Mouse (Mus musculus): ENCODE data around the gene Eif5a. TPM values are rescaled to one million over a fixed set of nuclear protein-coding genes. Genes with fewer than 3 reads are reported as not detected.
"Not testable (repeated sequence)": the region's sequence is repeated elsewhere in the genome, so short reads cannot be mapped to it uniquely, and the experiment has no call there.

Eif5a gene
- total RNA-seq (2021), result 100 to 1,000 TPM; 550 to 556 TPM

DNA sequence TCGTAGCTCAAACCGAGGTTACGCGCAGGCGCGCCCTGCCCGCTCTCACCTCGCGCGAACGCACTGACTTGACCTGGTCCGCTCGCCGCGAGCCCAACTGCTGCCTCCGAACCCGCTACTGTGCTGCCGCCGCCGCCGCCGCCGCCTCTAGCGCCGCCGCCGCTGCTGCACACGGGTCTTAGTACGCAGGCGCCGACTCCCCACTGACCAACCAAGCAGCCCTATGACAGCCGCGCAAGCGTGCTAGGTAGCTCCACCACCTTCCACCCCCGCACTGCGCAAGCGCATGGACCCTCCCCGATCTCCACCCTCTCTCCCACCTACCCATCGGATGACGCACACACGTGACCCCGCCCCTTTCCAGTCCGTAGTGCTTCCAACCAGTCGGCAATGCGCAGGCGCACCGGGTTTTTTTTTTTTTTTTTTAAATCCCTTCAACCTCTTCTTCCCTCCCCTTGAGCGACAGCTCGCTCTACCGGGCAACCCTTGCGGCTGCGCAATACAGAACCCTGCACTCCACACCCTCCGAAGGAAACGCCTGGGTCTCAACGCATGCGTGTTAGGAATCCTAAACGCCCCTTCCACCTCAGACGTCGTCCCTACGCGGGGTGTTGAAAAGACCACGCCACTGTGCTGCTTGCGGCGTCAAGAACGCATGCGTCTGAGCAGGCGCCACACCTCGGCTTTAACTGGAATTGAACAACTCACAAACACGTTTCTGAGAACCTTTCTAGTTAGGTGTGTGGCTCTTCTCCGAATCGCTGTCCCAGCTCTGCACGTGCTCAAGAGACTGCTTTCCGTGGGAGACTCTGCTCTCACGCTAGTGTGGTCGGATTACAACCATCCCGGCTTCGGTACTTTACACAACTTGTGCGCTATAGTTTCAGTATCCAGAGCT lies at the start of gene Eif5a:
Gene Eif5a, minus strand, starts transcription at position 845 of the 898 bp plus-strand sequence.
- peak; percentile 100 for DNase-seq

DNA sequence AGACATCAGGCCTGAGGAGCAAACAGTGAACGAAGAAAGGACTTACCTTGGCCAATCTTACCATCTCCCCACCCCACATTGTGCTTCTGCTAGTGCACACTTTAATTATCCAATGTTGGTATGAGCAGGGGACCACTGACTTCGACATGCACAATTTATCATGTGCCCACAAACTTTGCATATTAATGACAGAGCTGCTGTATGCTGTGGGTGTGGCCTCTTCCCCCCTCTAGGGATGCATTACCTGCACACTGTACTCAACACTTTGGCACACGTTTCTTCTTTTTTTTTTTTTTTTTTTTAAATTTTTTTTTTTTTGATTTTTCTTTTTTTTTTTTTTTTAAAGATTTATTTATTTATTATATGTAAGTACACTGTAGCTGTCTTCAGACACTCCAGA lies 49.0 kb upstream of the Eif5a start:
- DNase-seq, result no peak

DNA sequence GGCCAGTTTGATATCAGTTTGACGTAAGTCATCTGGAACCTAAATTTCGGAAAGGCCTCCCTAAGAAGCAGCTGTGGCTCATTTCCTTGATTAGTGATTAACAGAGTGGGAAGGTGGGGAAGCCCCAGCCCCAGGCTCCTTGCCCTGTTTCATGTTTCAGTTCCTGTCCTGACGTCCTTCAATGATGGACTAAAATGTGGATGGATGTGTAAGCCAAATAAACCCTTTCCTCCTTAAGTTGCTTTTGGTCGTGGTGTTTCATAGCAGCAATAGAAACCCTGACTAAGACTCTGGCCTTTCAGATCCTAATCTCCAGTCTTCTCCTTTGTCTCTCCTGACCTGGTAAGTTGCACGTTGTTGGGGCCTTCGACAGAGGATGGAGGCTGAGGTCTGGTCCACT lies 48.5 kb upstream of the Eif5a start:
- DNase-seq, result no peak

DNA sequence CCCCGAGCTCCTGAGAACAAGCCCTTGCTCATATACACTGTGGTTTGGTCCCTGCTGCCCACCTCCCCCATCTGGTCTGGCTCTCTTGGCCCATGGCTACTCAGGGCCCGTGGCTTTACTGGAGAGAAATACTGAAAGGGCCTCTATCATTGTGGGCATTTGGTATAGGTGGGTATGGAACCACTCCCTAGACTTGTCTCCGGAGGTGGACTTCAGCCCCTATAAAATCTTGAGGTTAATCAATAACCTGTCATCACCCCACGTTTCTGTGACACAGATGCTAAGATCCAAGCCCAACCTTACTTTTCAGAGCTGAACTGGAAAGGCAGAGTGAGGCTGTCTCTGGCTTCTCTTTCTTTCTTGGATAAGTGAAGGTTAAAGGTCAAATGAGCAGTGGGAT lies 47.0 kb upstream of the Eif5a start:
- no peak for DNase-seq

DNA sequence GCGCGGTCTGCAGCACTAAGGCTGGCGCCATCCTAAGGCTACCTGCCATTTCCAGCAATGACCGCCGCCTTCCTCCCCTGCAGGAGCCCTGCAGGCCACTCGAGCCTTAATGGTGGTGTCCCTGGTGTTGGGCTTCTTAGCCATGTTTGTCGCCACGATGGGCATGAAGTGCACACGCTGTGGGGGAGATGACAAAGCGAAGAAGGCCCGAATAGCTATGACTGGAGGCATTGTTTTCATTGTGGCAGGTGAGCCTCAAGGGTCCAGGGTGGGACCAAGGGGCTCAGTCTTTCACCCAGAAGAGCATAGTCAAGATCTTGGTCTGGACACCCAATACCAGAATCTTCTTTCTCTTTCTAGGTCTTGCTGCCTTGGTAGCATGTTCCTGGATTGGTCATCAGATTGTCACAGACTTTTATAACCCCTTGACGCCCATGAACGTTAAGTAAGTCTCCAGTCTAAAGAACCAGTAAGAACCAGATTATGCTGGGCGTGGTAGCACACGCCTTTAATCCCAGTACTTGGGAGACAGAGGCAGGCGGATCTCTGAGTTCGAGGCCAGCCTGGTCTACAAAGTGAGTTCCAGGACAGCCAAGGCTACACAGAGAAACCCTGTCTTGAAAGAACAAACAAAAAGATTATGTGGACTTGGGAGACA lies 45.2 kb upstream of the Eif5a start:
- no peak for DNase-seq

DNA sequence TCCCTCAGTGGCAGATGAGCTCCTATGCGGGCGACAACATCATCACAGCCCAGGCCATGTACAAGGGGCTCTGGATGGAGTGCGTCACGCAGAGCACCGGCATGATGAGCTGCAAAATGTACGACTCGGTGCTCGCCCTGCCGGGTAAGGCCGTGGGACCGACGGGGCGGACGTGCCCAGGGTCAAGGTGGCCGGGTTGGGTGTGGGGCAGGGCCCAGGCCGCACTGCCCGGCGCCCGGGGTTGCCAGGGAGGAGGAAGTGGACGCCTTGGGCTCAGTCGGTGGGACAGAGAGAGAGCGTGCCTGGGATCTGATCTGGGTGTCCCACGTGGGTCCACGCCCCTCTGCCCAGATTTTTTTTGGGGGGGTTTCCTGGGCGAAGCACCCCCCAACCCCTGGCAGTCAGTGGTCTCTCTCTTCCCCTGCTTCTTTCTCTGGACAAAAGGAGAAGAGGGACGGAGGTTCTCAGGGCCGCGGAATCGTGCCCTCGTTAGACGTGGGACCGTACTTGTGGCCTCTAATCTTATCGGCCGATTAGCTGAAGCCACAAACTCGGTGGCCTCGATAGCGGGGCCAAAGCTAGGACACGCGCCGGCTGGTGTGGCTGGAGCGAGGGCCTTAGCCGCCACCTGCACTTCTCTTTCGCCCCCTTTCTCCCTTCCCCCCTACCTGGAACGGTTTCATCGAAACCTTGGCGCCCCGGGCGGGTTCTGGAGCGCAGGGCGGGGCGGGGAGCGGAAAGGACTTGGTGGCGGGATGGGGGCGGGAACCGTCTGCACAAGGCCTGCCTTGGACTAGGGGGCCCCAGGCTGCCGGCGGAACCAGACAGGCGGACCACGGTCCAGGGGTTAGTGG lies 44.5 kb upstream of the Eif5a start:
- peak; percentile 48 for DNase-seq

DNA sequence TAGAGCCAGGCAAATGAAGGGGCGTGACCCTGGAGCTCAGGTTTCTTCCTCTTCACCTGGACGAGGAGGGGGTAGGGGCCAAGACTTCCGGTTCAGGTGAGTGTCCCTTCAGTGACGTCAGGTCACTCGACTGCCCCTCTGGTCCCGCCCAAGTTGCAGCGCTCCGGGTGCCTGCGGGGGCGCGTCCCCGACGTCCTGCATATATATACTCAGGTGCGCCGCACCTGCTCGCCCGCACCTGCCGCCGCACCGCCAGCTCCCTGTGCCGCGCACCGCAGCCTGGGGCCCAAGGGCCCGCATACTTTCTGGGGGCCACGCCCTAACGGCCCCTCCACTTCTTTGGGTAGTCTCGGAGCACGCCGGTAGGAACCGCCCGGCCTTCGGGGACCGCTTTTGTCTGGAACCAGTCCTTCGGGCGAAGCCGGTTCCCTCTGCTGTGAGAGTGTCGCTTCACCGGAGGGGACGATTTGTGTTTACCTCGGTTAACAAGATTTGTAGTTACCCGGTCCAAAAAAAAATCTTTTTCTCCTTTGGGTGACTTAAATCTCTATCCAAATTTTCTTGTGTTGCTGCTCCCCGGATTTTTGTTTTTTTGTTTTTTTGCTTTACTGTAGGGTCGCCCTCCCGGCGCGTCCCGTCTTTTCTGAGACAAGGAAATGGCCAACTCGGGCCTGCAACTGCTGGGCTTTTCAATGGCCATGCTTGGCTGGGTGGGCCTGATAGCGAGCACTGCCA lies 43.7 kb upstream of the Eif5a start:
- DNase-seq, result no peak

DNA sequence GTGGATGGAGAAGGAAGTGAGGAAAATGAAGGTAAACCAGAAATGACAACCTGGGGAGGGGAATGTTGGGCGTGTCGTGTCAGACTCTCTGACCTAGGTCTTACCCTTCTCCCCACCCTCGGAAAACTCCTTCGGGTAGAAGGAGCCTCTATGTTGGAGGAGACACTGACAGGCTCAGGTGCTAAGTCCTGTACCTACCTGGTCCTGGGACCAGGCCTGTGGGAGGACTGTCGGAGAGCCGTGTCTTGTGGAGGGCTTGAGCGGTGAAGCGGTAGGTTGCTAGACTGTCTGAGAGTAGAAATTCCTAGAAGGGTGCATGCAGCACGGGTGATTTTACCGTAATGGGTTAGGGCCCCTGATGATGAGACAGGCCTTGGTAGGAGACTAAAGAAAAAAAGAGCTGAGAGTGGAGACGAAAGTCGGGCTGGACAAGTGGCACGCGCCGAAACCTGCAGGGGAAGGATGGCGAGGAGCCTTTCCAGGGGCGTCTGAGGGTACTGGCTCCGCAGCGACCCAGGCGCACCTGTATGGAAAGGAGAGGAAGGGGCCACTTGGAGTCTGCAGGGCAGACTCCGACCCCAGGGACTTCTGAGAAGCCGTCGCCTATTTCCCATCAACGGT lies 43.0 kb upstream of the Eif5a start, which contains the start of gene Cldn7:
Gene Cldn7, plus strand, starts transcription at position 130 of the 621 bp plus-strand sequence.
- no peak for DNase-seq

DNA sequence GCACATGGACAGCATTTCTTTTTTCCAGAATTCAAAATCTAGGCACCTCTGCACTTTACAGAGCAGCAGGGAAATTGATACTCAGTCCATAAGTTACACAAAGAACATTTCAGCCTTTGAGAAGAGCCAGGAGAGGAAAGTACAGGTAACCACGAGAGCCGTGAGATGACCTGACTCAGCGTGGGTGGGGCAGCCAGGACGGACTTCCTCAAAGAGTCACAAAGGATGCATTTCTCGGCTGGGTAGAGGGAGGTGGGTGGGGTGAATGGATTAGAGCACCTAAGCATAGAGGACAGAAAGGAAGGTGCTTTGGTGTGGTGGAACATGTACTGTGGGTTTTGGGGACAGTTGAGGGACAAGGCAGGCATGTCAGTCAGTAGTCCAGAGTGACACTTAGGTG lies 40.1 kb upstream of the Eif5a start:
- no peak for DNase-seq

DNA sequence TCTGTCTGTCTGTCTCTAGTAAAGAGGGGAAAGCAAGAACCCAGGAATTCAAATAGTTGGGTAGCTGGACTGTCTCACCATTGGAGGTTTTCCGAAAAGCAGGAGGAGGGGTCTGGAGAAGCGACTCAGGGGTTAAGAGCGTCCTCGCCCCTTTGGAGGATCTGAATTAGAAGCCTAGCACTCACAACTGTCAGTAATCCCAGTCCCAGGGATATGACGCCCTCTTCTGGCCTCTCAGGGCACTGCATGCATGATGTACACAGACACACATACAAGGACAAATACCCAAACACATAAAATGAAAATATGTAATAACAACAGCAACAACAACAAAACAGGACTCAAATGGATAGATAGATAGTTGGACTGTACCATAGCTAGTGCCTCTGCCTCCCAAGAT lies 38.9 kb upstream of the Eif5a start:
- no peak for DNase-seq

DNA sequence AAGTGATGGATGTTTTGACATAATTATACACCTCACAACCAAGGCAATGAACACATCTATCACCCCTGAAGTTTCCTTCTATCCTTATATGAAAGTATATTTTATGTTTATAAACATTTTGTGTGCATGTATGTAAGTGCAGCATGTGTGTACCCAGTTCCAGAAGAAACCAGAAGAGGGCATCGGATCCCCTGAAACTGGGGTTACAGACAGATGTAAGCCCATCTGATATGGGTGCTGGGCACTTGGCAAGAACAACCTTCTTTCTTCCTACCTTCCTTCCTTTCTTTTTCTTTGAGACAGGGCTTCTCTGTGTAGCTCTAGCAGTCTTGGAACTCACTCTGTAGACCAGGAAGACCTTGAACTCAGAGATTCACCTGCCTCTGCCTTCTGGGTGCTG lies 34.5 kb upstream of the Eif5a start:
- DNase-seq, result no peak

DNA sequence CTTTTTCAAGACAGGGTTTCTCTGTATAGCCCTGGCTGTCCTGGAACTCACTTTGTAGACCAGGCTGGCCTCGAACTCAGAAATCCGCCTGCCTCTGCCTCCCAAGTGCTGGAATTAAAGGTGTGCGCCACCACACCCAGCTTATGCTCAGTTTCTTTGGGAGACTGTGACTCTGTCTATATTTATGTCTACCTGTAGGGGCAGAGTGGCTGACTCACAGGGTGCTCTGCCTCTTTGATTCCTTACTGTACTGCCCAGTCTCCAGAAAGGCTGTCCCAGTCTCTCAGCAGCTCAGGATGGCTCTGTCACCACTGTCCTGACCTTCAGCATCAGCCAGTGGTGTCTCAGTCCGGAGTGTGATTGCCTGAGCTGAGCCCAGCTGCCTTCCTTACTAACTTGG lies 33.9 kb upstream of the Eif5a start:
- not testable (repeated sequence) for DNase-seq

DNA sequence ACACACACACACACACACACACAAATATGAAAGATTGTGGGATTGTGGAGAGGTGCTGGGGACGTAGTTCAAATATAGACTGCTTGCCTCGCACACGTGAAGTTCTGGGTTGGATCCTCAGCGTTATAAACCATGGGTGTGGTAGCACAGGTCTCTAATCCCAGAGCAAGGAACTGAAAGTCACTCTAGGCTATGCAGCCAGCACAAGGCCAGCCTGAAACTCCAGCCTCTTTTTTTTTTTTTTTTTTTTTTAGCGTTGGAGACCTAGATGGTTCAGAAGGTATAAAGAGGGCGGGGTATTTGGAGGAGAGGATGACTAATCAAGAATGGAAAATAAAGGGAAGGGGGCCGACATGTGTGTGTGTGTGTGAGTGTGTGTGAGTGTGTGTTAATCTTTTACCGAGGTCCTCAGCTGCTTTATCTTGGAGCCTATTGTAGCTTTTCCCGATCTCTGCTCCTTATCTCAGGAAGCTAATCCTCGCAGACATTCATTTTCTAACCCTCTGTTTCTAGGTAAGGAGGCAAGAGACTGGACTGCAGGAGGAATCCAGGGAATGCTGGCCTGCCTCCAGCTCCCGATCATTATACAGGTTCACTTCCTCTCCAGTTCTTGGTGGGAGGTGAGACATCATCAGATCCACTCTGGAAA lies 31.6 kb upstream of the Eif5a start:
- no peak for DNase-seq

DNA sequence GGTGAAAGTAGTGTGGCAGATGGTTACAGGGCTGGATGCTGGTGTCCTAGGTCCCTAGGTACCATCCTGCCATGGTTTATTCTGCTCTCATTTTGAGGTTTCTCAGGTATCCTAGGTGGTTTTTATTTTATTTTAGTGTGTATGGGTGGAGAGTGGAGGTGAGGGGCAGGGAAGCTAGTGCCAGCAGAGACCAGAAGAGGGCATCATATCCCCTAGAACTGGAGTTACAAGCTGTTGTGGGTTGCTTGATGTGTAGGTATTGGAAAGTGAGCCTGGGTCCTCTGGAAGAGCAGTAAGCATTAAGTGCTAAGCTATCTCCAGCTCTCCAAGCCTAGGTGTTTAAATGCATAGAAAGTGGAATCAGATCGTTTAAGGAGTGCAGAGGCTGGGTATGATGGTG lies 30.5 kb upstream of the Eif5a start:
- no peak for DNase-seq

DNA sequence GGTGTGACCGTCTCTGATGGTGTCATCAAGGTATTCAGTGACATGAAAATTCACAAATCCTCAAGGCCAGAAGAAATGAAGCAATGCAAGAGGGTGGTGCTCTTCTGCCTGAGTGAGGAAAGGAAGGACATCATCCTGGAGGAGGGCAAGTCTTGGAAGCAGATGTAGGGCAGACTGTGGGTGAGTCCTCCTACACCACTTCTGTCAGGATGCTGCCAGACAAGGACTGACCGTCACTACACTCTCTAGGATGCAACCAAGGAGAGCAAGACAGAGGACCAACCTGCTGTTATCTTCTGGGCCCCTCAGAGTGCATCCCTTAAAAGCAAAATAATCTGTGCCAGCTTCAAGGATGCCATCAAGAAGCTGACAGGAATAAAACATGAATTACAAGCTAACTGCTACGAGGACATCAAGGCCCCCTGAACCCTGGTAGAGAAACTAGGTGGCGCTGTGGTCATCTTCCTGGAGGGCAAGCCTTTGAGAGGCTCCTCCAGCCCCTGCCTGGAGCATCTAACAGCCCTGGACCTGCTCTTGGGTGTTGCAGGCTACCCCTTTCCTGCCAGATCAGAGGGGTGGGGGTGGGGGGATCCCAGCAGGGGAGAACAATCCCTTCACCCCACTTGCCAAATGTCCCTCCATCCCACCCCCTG lies 29.2 kb upstream of the Eif5a start:
- peak; percentile 38 for DNase-seq

DNA sequence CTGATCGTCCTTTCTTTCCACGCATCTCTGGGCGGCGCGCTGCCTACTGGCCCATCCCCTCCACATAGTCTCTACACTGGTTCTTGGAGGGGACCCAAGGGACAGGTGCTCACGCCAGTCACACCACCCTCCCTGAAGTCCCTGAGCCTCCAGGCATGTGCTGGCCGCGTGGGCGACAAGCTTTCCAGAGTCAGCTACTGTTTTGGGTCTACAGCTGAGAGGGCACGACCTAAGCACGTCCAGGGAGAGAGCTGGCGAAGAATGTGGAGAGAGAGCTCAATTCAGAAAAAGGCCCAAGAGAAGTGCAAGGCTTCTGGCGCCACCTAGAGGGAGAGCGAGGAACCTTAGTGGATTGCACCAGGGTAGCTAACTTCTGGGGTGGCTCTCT lies 27.0 kb upstream of the Eif5a start:
- DNase-seq, result peak; percentile 95

DNA sequence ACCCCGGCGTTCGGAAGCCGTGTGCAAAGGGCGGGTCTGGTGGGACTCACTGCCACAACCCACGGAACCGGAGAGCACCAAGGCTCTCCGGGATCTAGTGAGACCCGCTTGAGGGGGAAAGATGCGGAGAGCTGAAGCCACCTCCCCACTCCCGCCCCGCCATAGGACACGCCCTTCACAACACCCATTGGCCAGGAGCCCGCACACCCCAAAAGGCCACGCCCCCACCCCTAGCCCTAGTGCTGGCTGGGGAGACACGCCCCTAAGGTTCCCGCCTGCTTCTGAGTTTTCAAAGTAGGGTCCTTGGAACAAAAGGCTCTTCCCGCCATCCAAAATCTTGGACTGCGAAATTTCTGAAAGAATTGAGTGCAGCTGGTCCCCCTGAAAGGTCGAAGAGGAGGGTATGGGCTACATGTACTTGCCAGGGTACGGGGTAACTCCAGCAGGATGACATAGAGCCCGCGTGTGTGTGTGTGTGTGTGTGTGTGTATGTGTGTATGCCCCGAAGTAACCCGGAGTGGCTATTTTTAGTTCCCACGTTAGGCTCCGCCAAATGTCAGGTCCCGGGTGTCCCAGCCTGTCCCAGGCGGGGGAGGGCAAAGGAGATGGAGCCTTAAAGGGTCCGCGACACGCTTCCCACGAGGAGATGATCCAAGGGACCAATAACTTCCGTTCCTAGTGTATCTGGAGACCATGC lies 26.5 kb upstream of the Eif5a start, which contains the start of gene Slc2a4:
Gene Slc2a4, minus strand, starts transcription at position 123 of the 697 bp plus-strand sequence.
- peak; percentile 98 for DNase-seq

DNA sequence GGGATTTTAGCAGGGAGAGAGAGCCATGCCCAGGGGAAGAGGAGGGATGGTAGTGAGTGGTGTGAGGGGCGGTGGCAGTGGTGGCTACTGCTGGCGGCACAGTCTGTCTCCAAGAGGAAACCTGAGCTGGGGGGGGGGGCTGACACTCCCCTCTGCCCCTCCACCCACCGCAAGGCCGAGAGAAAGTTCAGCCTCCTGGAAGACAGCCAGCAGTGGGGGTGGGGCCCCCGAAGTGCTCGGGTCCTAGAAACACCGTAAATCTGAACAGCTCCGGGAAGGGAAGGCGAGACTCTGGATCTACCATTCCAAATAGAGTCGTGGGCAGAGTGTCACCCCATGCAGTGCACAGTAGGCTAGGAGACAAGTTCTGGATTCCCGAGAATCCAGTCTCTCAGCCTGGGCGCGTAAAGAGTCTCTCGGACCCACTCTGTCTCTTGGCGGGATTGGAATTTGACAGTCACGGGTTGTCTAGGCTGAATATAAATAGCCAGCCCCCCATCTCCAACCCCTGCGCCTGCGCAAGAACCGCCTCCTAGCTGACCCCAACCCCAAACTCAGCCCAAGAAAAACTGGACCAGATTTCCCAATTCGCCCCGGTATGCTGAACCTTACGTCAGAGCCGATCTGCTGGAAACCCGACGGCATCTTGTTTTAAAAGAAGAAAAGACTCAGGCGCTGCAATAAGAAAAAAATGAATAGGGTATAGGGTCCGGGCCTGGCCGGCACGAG lies 25.7 kb upstream of the Eif5a start:
- DNase-seq, result peak; percentile 86

All from heart, postnatal 4 days (tissue).